Mouse (Mus musculus) hindbrain, embryonic 16.5 days (tissue): Measurements from ENCODE around the gene Acvr2b. TPM values are rescaled to one million over a fixed set of nuclear protein-coding genes. Genes with fewer than 3 reads are reported as not detected.

Experiments
- ATAC-seq: fragments of 200-750 bp; cut with Nextera tagmentation; 2 replicates; pipeline ENCODE4 v1.8.0; 2017; ENCODE audit warnings: moderate TSS enrichment, moderate library complexity
- H3K27ac ChIP-seq: fragments of 300-500 bp; sonication (generic); 2 replicates; pipeline ENCODE4 v1.5.1; 2014; ENCODE audit warnings: low read depth, mild to moderate bottlenecking, control low read depth, low read length, moderate library complexity
- H3K27me3 ChIP-seq: fragments of 300-500 bp; sonication (generic); replicated peaks from 2 replicates; pipeline ENCODE4 v1.6.1; 2014; ENCODE audit warnings: low read length; ENCODE audit not compliant: control insufficient read depth, insufficient read depth
- H3K36me3 ChIP-seq: fragments of 300-500 bp; sonication (generic); 2 replicates; pipeline ENCODE4 v1.6.1; 2014; ENCODE audit warnings: mild to moderate bottlenecking, low read length, moderate library complexity, mixed read lengths; ENCODE audit not compliant: control insufficient read depth, insufficient read depth
- H3K4me1 ChIP-seq: fragments of 300-500 bp; sonication (generic); 2 replicates; pipeline ENCODE4 v1.6.1; 2014; ENCODE audit warnings: low read depth, low read length; ENCODE audit not compliant: control insufficient read depth, insufficient read depth
- H3K4me2 ChIP-seq: fragments of 300-500 bp; sonication (generic); 2 replicates; pipeline ENCODE4 v1.6.1; 2014; ENCODE audit warnings: mild to moderate bottlenecking, low read length, control low read depth, moderate library complexity
- H3K4me3 ChIP-seq: fragments of 300-500 bp; sonication (generic); 2 replicates; pipeline ENCODE4 v1.5.1; 2014; ENCODE audit warnings: mild to moderate bottlenecking, low read length, control low read depth, moderate library complexity
- H3K9ac ChIP-seq: fragments of 300-500 bp; sonication (generic); 2 replicates; pipeline ENCODE4 v1.6.1; 2014; ENCODE audit warnings: low read depth, mild to moderate bottlenecking, control low read depth, low read length, moderate library complexity
- H3K9me3 ChIP-seq: fragments of 300-500 bp; sonication (generic); 2 replicates; pipeline ENCODE4 v1.6.1; 2014; ENCODE audit warnings: mild to moderate bottlenecking, low read length, moderate library complexity; ENCODE audit not compliant: control insufficient read depth
- WGBS: fragments of 180-500 bp; shearing (Covaris S2); extraction: QIAGEN DNeasy Blood & Tissue Kit; methylation state at CpG from one replicate; pipeline ENCODE4 v1.1.7; 2014; 5-methylcytosine and 5-hydroxymethylcytosine counted together
- polyA plus RNA-seq: library from polyadenylated mRNA; unstranded; fragments of >200 nt; fragmentation: Nextera tagmentation; extraction: Ambion mirVana; gene quantifications from 2 replicates; pipeline ENCODE4 v1.2.1, GENCODE M21; 2015

Acvr2b gene
- polyA plus RNA-seq, 1 experiment from 2014 or later: 17.3 TPM

GRCm38 (mm10) chr9:119455967-119456366, 54.0 kb downstream of the Acvr2b start:
- Histone ChIP-seq H3K27ac (no peak overlapping the region), H3K4me2 (no peak overlapping the region), H3K27me3 (no peaks in the 10 kb centered on the region), H3K4me1 (no peaks in the 10 kb centered on the region), H3K9me3 (no peaks in the 10 kb centered on the region), H3K4me3 (no peak overlapping the region), H3K9ac (no peak overlapping the region), H3K36me3 (peaks cover 16% of the 10 kb centered on the region)
- ATAC-seq: no peak
- WGBS: 89% methylated on average over 14 of the region's 14 CpGs

- no peak for ATAC-seq
- 89% methylated on average over 14 of the region's 14 CpGs for WGBS
- no peaks in the 10 kb centered on the region for H3K27me3 ChIP-seq
- H3K4me3 ChIP-seq: no peak overlapping the region
- H3K4me1 ChIP-seq: no peaks in the 10 kb centered on the region
- no peaks in the 10 kb centered on the region for H3K9me3 ChIP-seq
- H3K4me2 ChIP-seq: no peak overlapping the region
- H3K9ac ChIP-seq: no peak overlapping the region
- H3K27ac ChIP-seq: no peak overlapping the region
- peaks cover 10% of the 10 kb centered on the region; the same call in 1 of the 2 replicates for H3K36me3 ChIP-seq
These were observed 55.2 kb downstream of the Acvr2b start for GRCm38 (mm10) chr9:119457122-119457521.

GRCm38 (mm10) chr9:119460410-119460809, 58.5 kb downstream of the Acvr2b start:
- ATAC-seq: peak; percentile 82
- Histone ChIP-seq H3K9ac (no peak overlapping the region), H3K36me3 (peaks cover 17% of the 10 kb centered on the region; the same call in 1 of the 2 replicates), H3K4me2 (no peak overlapping the region), H3K9me3 (no peaks in the 10 kb centered on the region), H3K27me3 (no peaks in the 10 kb centered on the region), H3K27ac (no peak overlapping the region), H3K4me1 (no peaks in the 10 kb centered on the region), H3K4me3 (no peak overlapping the region)
- 42% methylated on average over 8 of the region's 8 CpGs for WGBS

GRCm38 (mm10) chr9:119465056-119465455, 63.1 kb downstream of the Acvr2b start:
- WGBS: 79% methylated on average over 6 of the region's 6 CpGs
- Histone ChIP-seq H3K4me3 (no peak overlapping the region), H3K27ac (no peak overlapping the region), H3K27me3 (no peaks in the 10 kb centered on the region), H3K4me2 (no peak overlapping the region), H3K9ac (no peak overlapping the region), H3K9me3 (no peaks in the 10 kb centered on the region), H3K36me3 (peaks cover 14% of the 10 kb centered on the region; the same call in 1 of the 2 replicates), H3K4me1 (no peaks in the 10 kb centered on the region)
- ATAC-seq: no peak

- Histone ChIP-seq H3K4me1 (no peaks in the 10 kb centered on the region), H3K36me3 (peaks cover 14% of the 10 kb centered on the region; the same call in 1 of the 2 replicates), H3K27me3 (no peaks in the 10 kb centered on the region), H3K4me2 (no peak overlapping the region), H3K4me3 (no peak overlapping the region), H3K9ac (no peak overlapping the region), H3K27ac (no peak overlapping the region), H3K9me3 (no peaks in the 10 kb centered on the region)
- 54% methylated on average over 7 of the region's 7 CpGs for WGBS
- peak; percentile 83 for ATAC-seq
These were observed 63.7 kb downstream of the Acvr2b start for GRCm38 (mm10) chr9:119465595-119465994.

GRCm38 (mm10) chr9:119469691-119470353, 67.9 kb downstream of the Acvr2b start:
- Histone ChIP-seq H3K4me1 (no peaks in the 10 kb centered on the region), H3K27me3 (no peaks in the 10 kb centered on the region), H3K36me3 (no peaks in the 10 kb centered on the region; the same call in 1 of the 2 replicates), H3K9ac (no peak overlapping the region), H3K27ac (no peak overlapping the region), H3K4me2 (no peak overlapping the region), H3K4me3 (no peak overlapping the region), H3K9me3 (no peaks in the 10 kb centered on the region)
- no peak for ATAC-seq
- WGBS: 77% methylated on average over 8 of the region's 8 CpGs

- Histone ChIP-seq H3K4me3 (no peak overlapping the region), H3K36me3 (no peaks in the 10 kb centered on the region), H3K4me1 (no peaks in the 10 kb centered on the region), H3K9ac (no peak overlapping the region), H3K9me3 (no peaks in the 10 kb centered on the region), H3K27ac (no peak overlapping the region), H3K4me2 (no peak overlapping the region), H3K27me3 (no peaks in the 10 kb centered on the region)
- ATAC-seq: no peak
- 77% methylated on average over 11 of the region's 11 CpGs for WGBS
These were observed 70.5 kb downstream of the Acvr2b start for GRCm38 (mm10) chr9:119472412-119472918.

- H3K36me3 ChIP-seq: no peaks in the 10 kb centered on the region
- WGBS: 88% methylated on average over 1 of the region's 1 CpGs
- no peaks in the 10 kb centered on the region; the same call in 1 of the 2 replicates for H3K4me1 ChIP-seq
- H3K4me2 ChIP-seq: no peak overlapping the region
- H3K9ac ChIP-seq: no peak overlapping the region
- ATAC-seq: no peak
- no peak overlapping the region for H3K27ac ChIP-seq
- H3K9me3 ChIP-seq: no peaks in the 10 kb centered on the region
- H3K27me3 ChIP-seq: no peaks in the 10 kb centered on the region
- H3K4me3 ChIP-seq: no peak overlapping the region
These were observed 71.1 kb downstream of the Acvr2b start for GRCm38 (mm10) chr9:119473011-119473410.

GRCm38 (mm10) chr9:119473608-119474164, 71.8 kb downstream of the Acvr2b start:
- H3K4me2 ChIP-seq: no peak overlapping the region
- ATAC-seq: no peak
- H3K4me1 ChIP-seq: peaks cover 4% of the 10 kb centered on the region; the same call in 1 of the 2 replicates
- H3K36me3 ChIP-seq: no peaks in the 10 kb centered on the region
- no peak overlapping the region for H3K9ac ChIP-seq
- 88% methylated on average over 9 of the region's 9 CpGs for WGBS
- H3K4me3 ChIP-seq: no peak overlapping the region
- no peaks in the 10 kb centered on the region for H3K27me3 ChIP-seq
- H3K9me3 ChIP-seq: no peaks in the 10 kb centered on the region
- H3K27ac ChIP-seq: no peak overlapping the region
